Mouse (Mus musculus) mesoderm, embryonic 11.5 days (tissue): ENCODE measurements around the gene Disc1.
A peak's percentile ranks its signal among the peaks of the same experiment; 100 is the strongest.

ENCODE experiments used
- DNase-seq: peaks from one replicate; pipeline ENCODE4 v3.0.0-alpha.2; 2012; ENCODE audit warnings: low read depth, low spot score

Disc1 gene

GRCm38 (mm10) chr8:125177958-125178357, 124.0 kb downstream of the Disc1 start:
- DNase-seq, result no peak

- DNase-seq, result peak; percentile 87
These were observed 129.8 kb downstream of the Disc1 start for GRCm38 (mm10) chr8:125183548-125184451.

- DNase-seq, result no peak
These were observed 130.4 kb downstream of the Disc1 start for GRCm38 (mm10) chr8:125184452-125184817.

GRCm38 (mm10) chr8:125184881-125185280, 130.9 kb downstream of the Disc1 start:
- no peak for DNase-seq

- DNase-seq, result no peak
These were observed 133.0 kb downstream of the Disc1 start for GRCm38 (mm10) chr8:125187044-125187443.

GRCm38 (mm10) chr8:125193701-125194100, 139.7 kb downstream of the Disc1 start:
- no peak for DNase-seq

GRCm38 (mm10) chr8:125195121-125195520, 141.1 kb downstream of the Disc1 start:
- peak; percentile 41 for DNase-seq

- DNase-seq, result no peak
These were observed 142.6 kb downstream of the Disc1 start for GRCm38 (mm10) chr8:125196573-125197094.

- DNase-seq, result no peak
These were observed 143.5 kb downstream of the Disc1 start for GRCm38 (mm10) chr8:125197341-125198002.

- no peak for DNase-seq
These were observed 144.6 kb downstream of the Disc1 start for GRCm38 (mm10) chr8:125198420-125199196.

- no peak for DNase-seq
These were observed 145.4 kb downstream of the Disc1 start for GRCm38 (mm10) chr8:125199197-125199939.

GRCm38 (mm10) chr8:125200273-125200863, 146.4 kb downstream of the Disc1 start:
- no peak for DNase-seq

- DNase-seq, result no peak
These were observed 147.7 kb downstream of the Disc1 start for GRCm38 (mm10) chr8:125201650-125202049.

- DNase-seq, result no peak
These were observed 149.0 kb downstream of the Disc1 start for GRCm38 (mm10) chr8:125203016-125203415.

- DNase-seq, result no peak
These were observed 151.6 kb downstream of the Disc1 start for GRCm38 (mm10) chr8:125205556-125205955.

- no peak for DNase-seq
These were observed 152.4 kb downstream of the Disc1 start for GRCm38 (mm10) chr8:125206391-125206790.

- DNase-seq, result no peak
These were observed 153.0 kb downstream of the Disc1 start for GRCm38 (mm10) chr8:125206962-125207361.

GRCm38 (mm10) chr8:125212619-125213167, 158.7 kb downstream of the Disc1 start:
- no peak for DNase-seq

- no peak for DNase-seq
These were observed 164.0 kb downstream of the Disc1 start for GRCm38 (mm10) chr8:125217902-125218581.

- DNase-seq, result peak; percentile 54
These were observed 164.7 kb downstream of the Disc1 start for GRCm38 (mm10) chr8:125218669-125219068.
